Mouse (Mus musculus) hindbrain, embryonic 12.5 days (tissue): ENCODE measurements around the gene Ttll8. TPM values are rescaled to one million over a fixed set of nuclear protein-coding genes. Genes with fewer than 3 reads are reported as not detected.
A peak's percentile ranks its signal among the peaks of the same experiment; 100 is the strongest.

ENCODE experiments used
- ATAC-seq: fragments of 200-750 bp; cut with Nextera tagmentation; 2 replicates; pipeline ENCODE4 v1.8.0; 2017; ENCODE audit warnings: moderate TSS enrichment; ENCODE audit not compliant: low FRiP score
- H3K27ac ChIP-seq: fragments of 300-500 bp; sonication (generic); 2 replicates; pipeline ENCODE4 v1.5.1; 2016; ENCODE audit warnings: mild to moderate bottlenecking
- H3K27me3 ChIP-seq: fragments of 300-500 bp; sonication (generic); 2 replicates; pipeline ENCODE4 v1.6.1; 2016; ENCODE audit warnings: mild to moderate bottlenecking
- H3K36me3 ChIP-seq: fragments of 300-500 bp; sonication (generic); 2 replicates; pipeline ENCODE4 v1.6.1; 2016; ENCODE audit warnings: mild to moderate bottlenecking
- H3K4me1 ChIP-seq: fragments of 300-500 bp; sonication (generic); 2 replicates; pipeline ENCODE4 v1.6.1; 2016
- H3K4me2 ChIP-seq: fragments of 300-500 bp; sonication (generic); replicated peaks from 2 replicates; pipeline ENCODE4 v1.6.1; 2016; ENCODE audit warnings: mild to moderate bottlenecking
- H3K4me3 ChIP-seq: fragments of 300-500 bp; sonication (generic); 2 replicates; pipeline ENCODE4 v1.5.1; 2016; ENCODE audit warnings: mild to moderate bottlenecking
- H3K9ac ChIP-seq: fragments of 300-500 bp; sonication (generic); 2 replicates; pipeline ENCODE4 v1.6.1; 2016; ENCODE audit warnings: mild to moderate bottlenecking, moderate library complexity
- H3K9me3 ChIP-seq: fragments of 300-500 bp; sonication (generic); replicated peaks from 2 replicates; pipeline ENCODE4 v1.6.1; 2016; ENCODE audit warnings: mild to moderate bottlenecking
- WGBS: fragments of 180-500 bp; shearing (Covaris S2); methylation state at CpG from one replicate; pipeline ENCODE4 v1.1.7; 2016; 5-methylcytosine and 5-hydroxymethylcytosine counted together
- polyA plus RNA-seq: library from polyadenylated mRNA; unstranded; fragments of >200 nt; fragmentation: Nextera tagmentation; extraction: Ambion mirVana; gene quantifications from 2 replicates; pipeline ENCODE4 v1.2.1, GENCODE M21; 2016

Ttll8 gene
- polyA plus RNA-seq, 1 experiment from 2014 or later = not detected

- H3K9ac ChIP-seq = peak overlapping the region; percentile 91
- H3K4me3 ChIP-seq = peak overlapping the region; percentile 91
- H3K9me3 ChIP-seq = no peaks in the 10 kb centered on the region
- H3K4me2 ChIP-seq = peak overlapping the region; percentile 97
- peaks cover 27% of the 10 kb centered on the region for H3K36me3 ChIP-seq
- peak overlapping the region; percentile 97 for H3K27ac ChIP-seq
- WGBS = under 1% methylated on average over 33 of the region's 39 CpGs
- no peaks in the 10 kb centered on the region for H3K27me3 ChIP-seq
- ATAC-seq = peak; percentile 73
- peaks cover 42% of the 10 kb centered on the region for H3K4me1 ChIP-seq
These were observed 90.5 kb downstream of the Ttll8 start for GRCm38 (mm10) chr15:88863695-88864231.

GRCm38 (mm10) chr15:88862881-88863694, 91.1 kb downstream of the Ttll8 start:
- Histone ChIP-seq H3K4me1 (peaks cover 42% of the 10 kb centered on the region), H3K9me3 (no peaks in the 10 kb centered on the region), H3K27ac (peak overlapping the region; percentile 97), H3K36me3 (peaks cover 27% of the 10 kb centered on the region), H3K27me3 (no peaks in the 10 kb centered on the region), H3K9ac (peak overlapping the region; percentile 91), H3K4me3 (peak overlapping the region; percentile 91), H3K4me2 (peak overlapping the region; percentile 97)
- under 1% methylated on average over 97 of the region's 98 CpGs for WGBS
- ATAC-seq = peak; percentile 36

GRCm38 (mm10) chr15:88861772-88862622, 92.2 kb downstream of the Ttll8 start, which contains the start of gene Pim3:
Gene Pim3 (plus strand): TSS chr15:88862186.
- H3K27ac ChIP-seq = peak within 1 kb of the TSS; percentile 97
- peak; percentile 87 for ATAC-seq
- H3K4me2 ChIP-seq = peak within 1 kb of the TSS; percentile 97
- peaks cover 32% of the 10 kb centered on the region for H3K4me1 ChIP-seq
- peak within 1 kb of the TSS; percentile 91 for H3K9ac ChIP-seq
- peak within 1 kb of the TSS; percentile 91 for H3K4me3 ChIP-seq
- WGBS = under 1% methylated on average over 107 of the region's 107 CpGs
- H3K9me3 ChIP-seq = no peaks in the 10 kb centered on the region
- H3K36me3 ChIP-seq = peaks cover 24% of the 10 kb centered on the region
- no peaks in the 10 kb centered on the region for H3K27me3 ChIP-seq

- Histone ChIP-seq H3K27ac (no peak overlapping the region), H3K9me3 (no peaks in the 10 kb centered on the region), H3K36me3 (peaks cover 12% of the 10 kb centered on the region), H3K4me3 (no peak overlapping the region), H3K27me3 (no peaks in the 10 kb centered on the region), H3K4me1 (peaks cover 26% of the 10 kb centered on the region), H3K4me2 (no peak overlapping the region), H3K9ac (no peak overlapping the region)
- no peak for ATAC-seq
- 91% methylated on average over 3 of the region's 3 CpGs for WGBS
These were observed 93.4 kb downstream of the Ttll8 start for GRCm38 (mm10) chr15:88860781-88861180.

GRCm38 (mm10) chr15:88859206-88859970, 94.8 kb downstream of the Ttll8 start:
- 65% methylated on average over 8 of the region's 8 CpGs for WGBS
- H3K4me3 ChIP-seq = no peak overlapping the region
- H3K4me1 ChIP-seq = peaks cover 28% of the 10 kb centered on the region
- no peak overlapping the region for H3K4me2 ChIP-seq
- no peak for ATAC-seq
- H3K9me3 ChIP-seq = no peaks in the 10 kb centered on the region
- no peak overlapping the region for H3K9ac ChIP-seq
- no peaks in the 10 kb centered on the region for H3K27me3 ChIP-seq
- no peak overlapping the region for H3K27ac ChIP-seq
- peaks cover under 1% of the 10 kb centered on the region for H3K36me3 ChIP-seq

- H3K4me1 ChIP-seq = peaks cover 27% of the 10 kb centered on the region
- 81% methylated on average over 2 of the region's 2 CpGs for WGBS
- no peak overlapping the region for H3K4me2 ChIP-seq
These were observed 95.5 kb downstream of the Ttll8 start for GRCm38 (mm10) chr15:88858707-88859106.

GRCm38 (mm10) chr15:88858141-88858541, 96.1 kb downstream of the Ttll8 start:
- Histone ChIP-seq H3K9ac (no peak overlapping the region), H3K27me3 (no peaks in the 10 kb centered on the region), H3K4me3 (no peak overlapping the region), H3K27ac (no peak overlapping the region), H3K36me3 (no peaks in the 10 kb centered on the region), H3K4me1 (peaks cover 27% of the 10 kb centered on the region), H3K9me3 (no peaks in the 10 kb centered on the region), H3K4me2 (no peak overlapping the region)
- ATAC-seq = no peak
- 88% methylated on average over 3 of the region's 3 CpGs for WGBS

More at GRCm38 (mm10) chr15:88858707-88859106, 95.5 kb downstream of the Ttll8 start:
- Histone ChIP-seq H3K36me3 (no peaks in the 10 kb centered on the region), H3K4me3 (no peak overlapping the region), H3K27ac (no peak overlapping the region), H3K9me3 (no peaks in the 10 kb centered on the region), H3K9ac (no peak overlapping the region), H3K27me3 (no peaks in the 10 kb centered on the region)
- ATAC-seq = no peak

GRCm38 (mm10) chr15:88857361-88857760, 96.9 kb downstream of the Ttll8 start:
- no peak for ATAC-seq
- no peak overlapping the region for H3K27ac ChIP-seq
- H3K36me3 ChIP-seq = no peaks in the 10 kb centered on the region
- peaks cover 22% of the 10 kb centered on the region for H3K4me1 ChIP-seq
- H3K9me3 ChIP-seq = no peaks in the 10 kb centered on the region
- WGBS = 97% methylated on average over 7 of the region's 7 CpGs
- H3K9ac ChIP-seq = no peak overlapping the region
- H3K27me3 ChIP-seq = no peaks in the 10 kb centered on the region
- no peak overlapping the region for H3K4me3 ChIP-seq
- no peak overlapping the region for H3K4me2 ChIP-seq

- no peak overlapping the region for H3K9ac ChIP-seq
- H3K4me1 ChIP-seq = peaks cover 24% of the 10 kb centered on the region
- no peaks in the 10 kb centered on the region for H3K9me3 ChIP-seq
- no peak for ATAC-seq
- H3K4me3 ChIP-seq = no peak overlapping the region
- H3K27me3 ChIP-seq = no peaks in the 10 kb centered on the region
- no peak overlapping the region for H3K4me2 ChIP-seq
- H3K36me3 ChIP-seq = no peaks in the 10 kb centered on the region
- no peak overlapping the region for H3K27ac ChIP-seq
- WGBS = 84% methylated on average over 5 of the region's 5 CpGs
These were observed 97.6 kb downstream of the Ttll8 start for GRCm38 (mm10) chr15:88856613-88857012.

GRCm38 (mm10) chr15:88855896-88856417, 98.3 kb downstream of the Ttll8 start:
- H3K4me3 ChIP-seq = no peak overlapping the region
- ATAC-seq = no peak
- H3K27me3 ChIP-seq = no peaks in the 10 kb centered on the region
- H3K36me3 ChIP-seq = no peaks in the 10 kb centered on the region
- no peaks in the 10 kb centered on the region for H3K9me3 ChIP-seq
- no peak overlapping the region for H3K9ac ChIP-seq
- peaks cover 25% of the 10 kb centered on the region for H3K4me1 ChIP-seq
- no peak overlapping the region for H3K27ac ChIP-seq
- WGBS = 79% methylated on average over 6 of the region's 6 CpGs
- no peak overlapping the region for H3K4me2 ChIP-seq

GRCm38 (mm10) chr15:88854969-88855830, 99.0 kb downstream of the Ttll8 start:
- Histone ChIP-seq H3K4me2 (peak overlapping the region; percentile 8; the same call in 1 of the 2 replicates), H3K27me3 (no peaks in the 10 kb centered on the region), H3K4me3 (no peak overlapping the region), H3K27ac (no peak overlapping the region), H3K9me3 (no peaks in the 10 kb centered on the region), H3K4me1 (peaks cover 32% of the 10 kb centered on the region), H3K9ac (no peak overlapping the region), H3K36me3 (no peaks in the 10 kb centered on the region)
- ATAC-seq = no peak
- 71% methylated on average over 15 of the region's 15 CpGs for WGBS
